Mouse (Mus musculus) liver, postnatal 0 days (tissue): ENCODE data around the gene Sprr4. TPM values are rescaled to one million over a fixed set of nuclear protein-coding genes. Genes with fewer than 3 reads are reported as not detected.
"Not testable (repeated sequence)": the region's sequence is repeated elsewhere in the genome, so short reads cannot be mapped to it uniquely, and the experiment has no call there.

Experiments
- ATAC-seq: fragments of 200-750 bp; cut with Nextera tagmentation; 2 replicates; pipeline ENCODE4 v1.8.0; 2017; ENCODE audit warnings: mild to moderate bottlenecking, moderate library complexity
- DNase-seq: peaks from one replicate; pipeline ENCODE4 v3.0.0-alpha.2; 2016
- H3K27ac ChIP-seq: fragments of 300-500 bp; sonication (generic); 2 replicates; pipeline ENCODE4 v1.5.1; 2014; ENCODE audit warnings: antibody characterized with exemption, moderate library complexity, mild to moderate bottlenecking, low read depth
- H3K27me3 ChIP-seq: fragments of 300-500 bp; sonication (generic); 2 replicates; pipeline ENCODE4 v1.6.1; 2014; ENCODE audit warnings: low read length, control low read depth, mixed read lengths; ENCODE audit not compliant: insufficient read depth
- H3K36me3 ChIP-seq: fragments of 300-500 bp; sonication (generic); replicated peaks from 2 replicates; pipeline ENCODE4 v1.6.1; 2014; ENCODE audit warnings: mild to moderate bottlenecking, control low read depth, low read length, moderate library complexity, mixed read lengths; ENCODE audit not compliant: insufficient read depth
- H3K4me1 ChIP-seq: fragments of 300-500 bp; sonication (generic); 2 replicates; pipeline ENCODE4 v1.6.1; 2014; ENCODE audit warnings: antibody characterized with exemption, mild to moderate bottlenecking, control low read depth; ENCODE audit not compliant: insufficient read depth
- H3K4me2 ChIP-seq: fragments of 300-500 bp; sonication (generic); 2 replicates; pipeline ENCODE4 v1.6.1; 2014; ENCODE audit warnings: low read depth, mild to moderate bottlenecking, low read length, moderate library complexity, mixed read lengths
- H3K4me3 ChIP-seq: fragments of 300-500 bp; sonication (generic); 2 replicates; pipeline ENCODE4 v1.5.1; 2014; ENCODE audit warnings: low read depth, low read length
- H3K9ac ChIP-seq: fragments of 300-500 bp; sonication (generic); replicated peaks from 2 replicates; pipeline ENCODE4 v1.6.1; 2014; ENCODE audit warnings: mild to moderate bottlenecking, moderate library complexity
- H3K9me3 ChIP-seq: fragments of 300-500 bp; sonication (generic); 2 replicates; pipeline ENCODE4 v1.6.1; 2016; ENCODE audit warnings: mild to moderate bottlenecking, control low read depth, low read length, mixed read lengths
- CTCF ChIP-seq: sonication (generic); IDR thresholded peaks from 2 replicates; pipeline ENCODE4 v1.5.1; 2016; ENCODE audit warnings: antibody characterized with exemption, low read depth
- EP300 ChIP-seq: IDR thresholded peaks from 2 replicates; pipeline ENCODE4 v1.6.1; 2016; ENCODE audit warnings: antibody characterized with exemption, low read depth, mild to moderate bottlenecking
- WGBS: fragments of 180-500 bp; shearing (Covaris S2); extraction: QIAGEN DNeasy Blood & Tissue Kit; methylation state at CpG from one replicate; pipeline ENCODE4 v1.1.7; 2014; ENCODE audit not compliant: insufficient replicate concordance; 5-methylcytosine and 5-hydroxymethylcytosine counted together
- polyA plus RNA-seq: library from polyadenylated mRNA; unstranded; fragments of >200 nt; fragmentation: Nextera tagmentation; extraction: Ambion mirVana; gene quantifications from 2 replicates; pipeline ENCODE4 v1.2.1, GENCODE M21; 2015

Sprr4 gene
- not detected in 2 replicates for polyA plus RNA-seq

- WGBS: 85% methylated on average over 1 of the region's 1 CpGs
- no peaks in the 10 kb centered on the region for H3K4me1 ChIP-seq
- no peaks in the 10 kb centered on the region for H3K9me3 ChIP-seq
- H3K27ac ChIP-seq: no peak within 1 kb of the TSS
- ATAC-seq (no peak), DNase-seq (no peak)
- TF ChIP-seq CTCF: no peak
- TF ChIP-seq EP300: no peak
- no peak within 1 kb of the TSS for H3K9ac ChIP-seq
- no peak within 1 kb of the TSS for H3K4me3 ChIP-seq
- H3K4me2 ChIP-seq: no peak within 1 kb of the TSS
- H3K36me3 ChIP-seq: no peaks in the 10 kb centered on the region
- no peaks in the 10 kb centered on the region for H3K27me3 ChIP-seq
Measured at GRCm38 (mm10) chr3:92500393-92500792, at the start of gene Sprr4. Gene Sprr4, minus strand, starts transcription at chr3:92500493.

GRCm38 (mm10) chr3:92534411-92534810 is 34.1 kb upstream of the Sprr4 start, which contains the start of gene 2310046K23Rik:
Gene 2310046K23Rik, minus strand, starts transcription at chr3:92534511.
- H3K9me3 ChIP-seq: no peaks in the 10 kb centered on the region
- H3K36me3 ChIP-seq: no peaks in the 10 kb centered on the region
- WGBS: 87% methylated on average over 3 of the region's 3 CpGs
- H3K27ac ChIP-seq: no peak within 1 kb of the TSS
- no peak within 1 kb of the TSS for H3K4me2 ChIP-seq
- DNase-seq (no peak), ATAC-seq (no peak)
- no peak within 1 kb of the TSS for H3K9ac ChIP-seq
- H3K4me3 ChIP-seq: no peak within 1 kb of the TSS
- H3K4me1 ChIP-seq: no peaks in the 10 kb centered on the region
- no peak for TF ChIP-seq CTCF
- no peak for TF ChIP-seq EP300
- no peaks in the 10 kb centered on the region for H3K27me3 ChIP-seq

DNA sequence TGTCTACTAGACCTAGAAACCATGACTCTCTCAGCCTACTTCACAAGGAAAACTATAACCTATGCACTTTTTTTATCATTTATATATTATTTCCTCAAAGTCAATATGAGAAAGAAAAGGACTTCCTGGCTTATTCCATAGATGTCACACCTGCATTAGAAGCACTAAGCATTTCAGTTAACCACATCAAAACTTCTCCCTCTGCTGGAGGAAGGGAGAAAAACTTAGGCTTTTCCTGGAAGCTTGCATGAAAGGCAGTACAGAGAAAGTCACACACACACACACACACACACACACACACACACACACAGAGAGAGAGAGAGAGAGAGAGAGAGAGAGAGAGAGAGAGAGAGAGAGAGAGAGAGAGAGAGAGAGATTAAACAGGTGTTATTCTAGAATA is 12.0 kb upstream of the Sprr4 start:
- Histone ChIP-seq H3K36me3 (no peaks in the 10 kb centered on the region), H3K27ac (no peak overlapping the region), H3K4me2 (no peak overlapping the region), H3K27me3 (no peaks in the 10 kb centered on the region), H3K9ac (no peak overlapping the region), H3K4me1 (no peaks in the 10 kb centered on the region), H3K4me3 (no peak overlapping the region), H3K9me3 (no peaks in the 10 kb centered on the region)
- ATAC-seq (no peak), DNase-seq (no peak)
- TF ChIP-seq CTCF (0 out of 2 replicates have a peak, but pooled peaks have one; percentile 16), EP300 (no peak)

GRCm38 (mm10) chr3:92510786-92511185 is 10.5 kb upstream of the Sprr4 start:
- TF ChIP-seq CTCF (peak; percentile 69), EP300 (no peak)
- ATAC-seq (no peak), DNase-seq (peak; percentile 19)
- H3K27ac ChIP-seq: no peak overlapping the region
- H3K4me3 ChIP-seq: no peak overlapping the region
- H3K27me3 ChIP-seq: no peaks in the 10 kb centered on the region
- H3K4me2 ChIP-seq: no peak overlapping the region
- H3K9me3 ChIP-seq: no peaks in the 10 kb centered on the region
- H3K4me1 ChIP-seq: no peaks in the 10 kb centered on the region
- no peaks in the 10 kb centered on the region for H3K36me3 ChIP-seq
- no peak overlapping the region for H3K9ac ChIP-seq

GRCm38 (mm10) chr3:92508185-92508584 is 7.9 kb upstream of the Sprr4 start:
- H3K27ac ChIP-seq: no peak overlapping the region
- H3K9ac ChIP-seq: no peak overlapping the region
- no peak for TF ChIP-seq EP300
- TF ChIP-seq CTCF: no peak
- no peak overlapping the region for H3K4me2 ChIP-seq
- H3K36me3 ChIP-seq: no peaks in the 10 kb centered on the region
- WGBS: 68% methylated on average over 1 of the region's 1 CpGs
- no peaks in the 10 kb centered on the region for H3K9me3 ChIP-seq
- no peak for DNase-seq
- no peak for ATAC-seq
- no peaks in the 10 kb centered on the region for H3K27me3 ChIP-seq
- H3K4me3 ChIP-seq: no peak overlapping the region
- no peaks in the 10 kb centered on the region for H3K4me1 ChIP-seq

DNA sequence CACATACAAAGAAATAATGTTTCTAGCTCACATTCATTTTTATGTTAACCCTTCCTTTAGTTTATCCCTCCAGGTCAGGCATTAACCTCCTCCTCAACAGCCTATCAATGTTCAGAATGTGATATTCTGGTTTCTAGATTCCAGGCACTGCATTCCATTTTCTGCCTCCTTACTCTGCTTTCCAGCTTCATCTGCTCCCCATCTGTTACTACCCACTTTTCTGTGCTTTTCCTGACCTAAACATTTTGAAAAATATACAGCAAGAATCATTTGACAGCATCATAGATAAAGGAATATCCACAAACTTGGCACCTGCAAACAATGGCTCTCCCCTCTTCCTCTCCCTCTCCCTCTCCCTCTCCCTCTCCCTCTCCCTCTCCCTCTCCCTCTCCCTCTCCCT is 3.2 kb upstream of the Sprr4 start:
- ATAC-seq: no peak

DNA sequence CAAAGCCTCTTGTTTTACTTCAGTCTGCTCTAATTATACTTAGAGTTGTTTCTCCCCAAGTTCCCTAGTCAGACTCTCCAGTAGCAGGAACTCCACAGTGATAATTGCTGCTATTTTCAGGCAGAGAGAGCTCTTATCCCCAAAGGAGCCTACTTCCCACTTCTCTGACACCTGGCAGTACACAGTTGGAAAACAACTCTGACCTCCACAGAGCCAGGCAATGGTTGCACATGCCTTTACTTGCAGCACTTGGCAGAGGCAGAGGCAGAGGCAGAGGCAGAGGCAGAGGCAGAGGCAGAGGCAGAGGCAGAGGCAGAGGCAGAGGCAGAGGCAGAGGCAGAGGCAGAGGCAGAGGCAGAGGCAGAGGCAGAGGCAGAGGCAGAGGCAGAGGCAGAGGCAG is 10.0 kb downstream of the Sprr4 start:
- ATAC-seq, H3K9ac ChIP-seq, H3K4me3 ChIP-seq, H3K9me3 ChIP-seq, H3K4me2 ChIP-seq, H3K27ac ChIP-seq, DNase-seq, H3K27me3 ChIP-seq, H3K4me1 ChIP-seq, H3K36me3 ChIP-seq: not testable (repeated sequence)

More for the DNA sequence above, 3.2 kb upstream of the Sprr4 start:
- H3K9ac ChIP-seq: no peak overlapping the region
- H3K4me1 ChIP-seq: no peaks in the 10 kb centered on the region
- H3K27ac ChIP-seq: no peak overlapping the region
- H3K36me3 ChIP-seq: no peaks in the 10 kb centered on the region
- TF ChIP-seq CTCF (no peak), EP300 (no peak)
- H3K9me3 ChIP-seq: no peaks in the 10 kb centered on the region
- H3K27me3 ChIP-seq: no peaks in the 10 kb centered on the region
- H3K4me2 ChIP-seq: no peak overlapping the region
- no peak overlapping the region for H3K4me3 ChIP-seq
- DNase-seq: no peak
